Comparison of ENCODE assay signal across 9 mouse cellular contexts in genomic region chr6:13288500-13288899, GRCm38 (mm10).
DNase-seq lines count a peak whose midpoint lies in the region; ATAC-seq and TF ChIP-seq lines count a peak whose summit lies in the region.
"Had no signal": no experiment of that assay in that cellular context is flagged by ENCODE, and none has a peak within 500 bp of the region (broad histone marks: within the 10 kb centered on the region; RNA-seq: fewer than 3 reads in every experiment).

No protein-coding gene starts in this region.

- peak; percentile 25; the same call in 1 of the 2 replicates for ATAC-seq in forebrain, postnatal 0 days
- peak; percentile 61; the same call in 1 of the 2 replicates for ATAC-seq in embryonic facial prominence, embryonic 13.5 days (ENCODE audit: insufficient number of reproducible peaks, insufficient read depth, low FRiP score, low TSS enrichment, low read depth)
- peak; percentile 83 for ATAC-seq in heart, embryonic 16.5 days (replicated peaks; ENCODE audit: extremely low read depth, insufficient read depth, low FRiP score)
- peak; percentile 92 for ATAC-seq in lung, embryonic 14.5 days (ENCODE audit: insufficient read depth)
- ATAC-seq in erythroblast, adult 5-6 weeks (replicated peaks; ENCODE audit: low FRiP score, poor library complexity, severe bottlenecking), result no peak

- H3K36me3 ChIP-seq in forebrain, postnatal 0 days (ENCODE audit: insufficient read depth), result no peaks in the 10 kb centered on the region
- no peaks in the 10 kb centered on the region for H3K36me3 ChIP-seq in forebrain, embryonic 10.5 days (replicated peaks)
- H3K36me3 ChIP-seq in embryonic facial prominence, embryonic 13.5 days, result no peaks in the 10 kb centered on the region
- no peaks in the 10 kb centered on the region for H3K36me3 ChIP-seq in heart, embryonic 16.5 days (ENCODE audit: control insufficient read depth, insufficient read depth)
- no peaks in the 10 kb centered on the region for H3K36me3 ChIP-seq in lung, embryonic 14.5 days (ENCODE audit: insufficient read depth)

- no peak overlapping the region for H3K4me2 ChIP-seq in forebrain, postnatal 0 days (ENCODE audit: low read depth)
- no peak overlapping the region for H3K4me2 ChIP-seq in embryonic facial prominence, embryonic 13.5 days
- no peak overlapping the region for H3K4me2 ChIP-seq in heart, embryonic 16.5 days (ENCODE audit: low read depth, low read length)
- no peak overlapping the region for H3K4me2 ChIP-seq in lung, embryonic 14.5 days
- H3K4me2 ChIP-seq: midbrain, embryonic 11.5 days had no signal

- H3K4me3 ChIP-seq in forebrain, postnatal 0 days (ENCODE audit: low read depth, low read length), result no peak overlapping the region
- H3K4me3 ChIP-seq in forebrain, embryonic 10.5 days, result no peak overlapping the region
- H3K4me3 ChIP-seq in embryonic facial prominence, embryonic 13.5 days, result no peak overlapping the region
- no peak overlapping the region for H3K4me3 ChIP-seq in heart, embryonic 16.5 days (ENCODE audit: low read length)
- H3K4me3 ChIP-seq in lung, embryonic 14.5 days (ENCODE audit: low read depth, low read length), result no peak overlapping the region
- no peak overlapping the region for H3K4me3 ChIP-seq in left cerebral cortex, adult 2 months

- H3K4me1 ChIP-seq in forebrain, postnatal 0 days (ENCODE audit: insufficient read depth), result no peaks in the 10 kb centered on the region
- H3K4me1 ChIP-seq in forebrain, embryonic 10.5 days, result no peaks in the 10 kb centered on the region
- H3K4me1 ChIP-seq in embryonic facial prominence, embryonic 13.5 days, result 0 out of 2 replicates have a peak, but pooled peaks cover 4% of the 10 kb centered on the region
- H3K4me1 ChIP-seq in heart, embryonic 16.5 days (ENCODE audit: control insufficient read depth, insufficient read depth, low read length), result peaks cover 7% of the 10 kb centered on the region; the same call in 1 of the 2 replicates
- no peaks in the 10 kb centered on the region for H3K4me1 ChIP-seq in lung, embryonic 14.5 days (ENCODE audit: insufficient read depth)

- WGBS in forebrain, postnatal 0 days, result 48% methylated on average over 1 of the region's 1 CpGs
- WGBS in forebrain, embryonic 10.5 days, result 91% methylated on average over 1 of the region's 1 CpGs
- 56% methylated on average over 1 of the region's 1 CpGs for WGBS in embryonic facial prominence, embryonic 13.5 days
- 10% methylated on average over 1 of the region's 1 CpGs for WGBS in heart, embryonic 16.5 days
- WGBS in lung, embryonic 14.5 days, result 18% methylated on average over 1 of the region's 1 CpGs

- DNase-seq in forebrain, postnatal 0 days, result no peak
- DNase-seq in forebrain, embryonic 10.5 days (ENCODE audit: extremely low spot score, low spot score), result no peak
- peak; percentile 88 for DNase-seq in lung, embryonic 14.5 days
- no peak for DNase-seq in left cerebral cortex, adult 2 months (ENCODE audit: extremely low spot score in 1 of 2, low spot score in 2 of 2)
- DNase-seq in urinary bladder, postnatal 25 days (ENCODE audit: low spot score), result no peak

- H3K9me3 ChIP-seq in forebrain, postnatal 0 days (ENCODE audit: low read length), result no peaks in the 10 kb centered on the region
- no peaks in the 10 kb centered on the region for H3K9me3 ChIP-seq in forebrain, embryonic 10.5 days
- no peaks in the 10 kb centered on the region for H3K9me3 ChIP-seq in embryonic facial prominence, embryonic 13.5 days
- H3K9me3 ChIP-seq in heart, embryonic 16.5 days (replicated peaks; ENCODE audit: control insufficient read depth, low read length), result no peaks in the 10 kb centered on the region
- no peaks in the 10 kb centered on the region for H3K9me3 ChIP-seq in lung, embryonic 14.5 days (ENCODE audit: low read depth, low read length)

- intact Hi-C loops in left cerebral cortex, adult 2 months (cut with DNase I), result loop anchor here (5.0 kb wide), 3 partner anchors 389 to 1219 kb away; partner anchors contain the start of gene Bmt2

- TF ChIP-seq CTCF in forebrain, postnatal 0 days (IDR thresholded peaks at IDR 0.05; ENCODE audit: low read depth), result no peak
- TF ChIP-seq CTCF in lung, embryonic 14.5 days (IDR thresholded peaks at IDR 0.05; ENCODE audit: low read depth), result no peak
- no peak for TF ChIP-seq CTCF in left cerebral cortex, adult 2 months (IDR thresholded peaks at IDR 0.05)

- no peak overlapping the region for H3K9ac ChIP-seq in forebrain, postnatal 0 days
- H3K9ac ChIP-seq in embryonic facial prominence, embryonic 13.5 days, result no peak overlapping the region
- no peak overlapping the region for H3K9ac ChIP-seq in heart, embryonic 16.5 days (ENCODE audit: low read length)
- no peak overlapping the region for H3K9ac ChIP-seq in lung, embryonic 14.5 days

- no peaks in the 10 kb centered on the region for H3K27me3 ChIP-seq in forebrain, postnatal 0 days (ENCODE audit: insufficient read depth, low read length)
- no peaks in the 10 kb centered on the region for H3K27me3 ChIP-seq in forebrain, embryonic 10.5 days (ENCODE audit: poor library complexity, severe bottlenecking)
- no peaks in the 10 kb centered on the region for H3K27me3 ChIP-seq in embryonic facial prominence, embryonic 13.5 days
- H3K27me3 ChIP-seq in heart, embryonic 16.5 days (ENCODE audit: control insufficient read depth, insufficient read depth, low read length), result no peaks in the 10 kb centered on the region
- no peaks in the 10 kb centered on the region for H3K27me3 ChIP-seq in lung, embryonic 14.5 days (ENCODE audit: insufficient read depth, low read length)

- no peak overlapping the region for H3K27ac ChIP-seq in forebrain, postnatal 0 days (ENCODE audit: low read depth, low read length)
- H3K27ac ChIP-seq in forebrain, embryonic 10.5 days, result no peak overlapping the region
- H3K27ac ChIP-seq in embryonic facial prominence, embryonic 13.5 days, result no peak overlapping the region
- peak overlapping the region; percentile 38; the same call in 1 of the 2 replicates for H3K27ac ChIP-seq in heart, embryonic 16.5 days (ENCODE audit: low read length)
- H3K27ac ChIP-seq in lung, embryonic 14.5 days (ENCODE audit: low read depth), result peak overlapping the region; percentile 56; the same call in 1 of the 2 replicates
- H3K27ac ChIP-seq in left cerebral cortex, adult 2 months, result no peak overlapping the region

Comparison
In these comparisons a context has a peak if more than half of its experiments do, and no peak if none do; other contexts are left out.
1. H3K27ac ChIP-seq: peak in heart, embryonic 16.5 days (single experiment) and lung, embryonic 14.5 days (single experiment); none in forebrain, postnatal 0 days (single experiment), forebrain, embryonic 10.5 days (single experiment), embryonic facial prominence, embryonic 13.5 days (single experiment) and left cerebral cortex, adult 2 months (single experiment).